Mouse (Mus musculus) testis, postnatal 10 days (tissue): ENCODE measurements around the gene Invs.

Experiments used
- DNase-seq: peaks from one replicate; pipeline ENCODE4 v3.0.0; 2021; ENCODE audit warnings: low spot score

Invs gene

DNA sequence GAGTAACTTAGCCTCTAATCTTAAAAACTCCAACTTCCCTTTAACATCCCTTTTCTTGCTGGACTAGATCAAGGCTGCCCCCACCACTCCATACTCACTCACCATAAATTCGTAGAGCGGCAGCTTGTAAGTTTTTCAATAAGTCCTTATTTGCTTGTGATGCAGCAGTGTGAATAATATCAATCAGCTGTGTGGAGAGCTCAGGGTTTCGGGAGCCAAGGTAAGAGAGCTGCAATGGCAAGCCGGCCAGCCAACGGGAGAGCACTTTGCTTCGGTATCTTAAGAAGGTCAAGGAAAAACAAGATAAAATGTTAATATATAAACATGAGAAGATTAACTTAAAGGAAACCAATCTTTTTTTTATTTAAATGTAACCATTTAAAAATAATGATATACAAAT is 178.9 kb downstream of the Invs start:
- DNase-seq = no peak

DNA sequence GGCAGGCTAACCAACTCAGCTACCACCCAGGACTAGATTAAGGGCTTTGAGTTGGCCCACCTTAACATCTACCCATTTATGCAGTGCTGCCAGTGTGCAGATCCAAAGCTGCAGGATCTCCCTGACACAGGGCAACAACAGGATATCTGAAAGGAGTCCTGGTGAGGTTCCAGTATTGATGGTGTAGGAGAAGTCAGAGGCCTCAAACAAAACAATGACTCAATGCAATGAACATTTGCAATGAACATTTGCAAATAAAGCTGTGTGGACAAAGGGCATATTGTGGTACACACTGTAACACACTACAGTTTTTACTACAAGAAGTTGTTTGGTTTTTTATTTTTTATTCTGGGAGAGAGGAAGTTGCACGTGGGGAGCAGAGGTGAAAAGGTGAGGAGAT is 181.5 kb downstream of the Invs start:
- DNase-seq = no peak

DNA sequence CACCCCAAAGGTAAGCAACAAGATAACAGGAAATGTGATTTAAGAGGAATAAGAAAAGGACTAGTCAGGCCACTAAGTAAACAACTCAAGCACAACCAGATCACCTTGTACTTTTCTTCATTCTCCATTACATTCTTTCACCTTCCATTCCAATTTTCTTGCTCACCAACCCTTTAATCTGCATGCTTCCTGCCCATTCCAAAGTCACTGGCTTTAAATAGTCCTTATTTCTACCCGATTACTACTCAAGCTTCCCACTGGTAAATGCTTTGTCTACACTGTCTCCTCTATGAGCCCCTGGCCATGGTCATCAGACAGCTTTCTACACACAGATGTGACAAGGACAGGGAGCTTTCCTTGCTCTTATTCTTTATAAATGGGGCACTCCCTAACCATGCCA is 191.4 kb downstream of the Invs start:
- DNase-seq = no peak

DNA sequence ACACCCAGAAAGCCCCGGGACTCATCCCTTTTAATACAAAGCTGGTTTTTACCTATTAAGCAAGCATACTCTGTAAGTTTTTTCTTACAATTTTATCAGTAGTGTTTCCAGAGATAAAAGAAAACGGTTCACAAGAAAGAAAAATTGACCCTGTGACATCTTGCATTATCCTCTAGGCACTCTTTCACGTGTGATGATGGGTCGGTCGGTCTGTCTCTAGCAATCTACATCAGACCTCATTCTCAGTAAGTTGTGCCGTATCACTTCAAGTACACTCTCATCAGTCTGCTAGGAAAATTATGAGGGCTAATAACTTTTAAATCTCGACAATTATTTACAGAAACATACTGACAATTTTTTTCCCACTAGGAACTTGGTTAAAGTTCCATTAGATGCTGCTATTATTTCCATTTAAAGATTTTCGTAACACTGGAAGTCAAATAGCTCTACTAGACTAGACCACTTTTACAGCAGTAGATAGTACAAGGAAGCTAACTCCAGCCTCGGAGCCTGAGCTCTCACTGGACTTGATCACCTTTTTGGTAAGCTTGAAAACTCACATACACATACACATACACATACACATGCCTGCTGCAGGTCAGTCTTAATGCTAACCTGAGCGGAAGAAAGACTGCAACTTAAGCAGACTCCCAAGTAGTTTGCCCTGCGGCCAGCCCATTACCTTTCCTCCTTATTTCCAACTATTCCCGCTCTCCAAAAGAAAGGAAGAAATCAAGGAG is 192.7 kb downstream of the Invs start:
- no peak for DNase-seq

DNA sequence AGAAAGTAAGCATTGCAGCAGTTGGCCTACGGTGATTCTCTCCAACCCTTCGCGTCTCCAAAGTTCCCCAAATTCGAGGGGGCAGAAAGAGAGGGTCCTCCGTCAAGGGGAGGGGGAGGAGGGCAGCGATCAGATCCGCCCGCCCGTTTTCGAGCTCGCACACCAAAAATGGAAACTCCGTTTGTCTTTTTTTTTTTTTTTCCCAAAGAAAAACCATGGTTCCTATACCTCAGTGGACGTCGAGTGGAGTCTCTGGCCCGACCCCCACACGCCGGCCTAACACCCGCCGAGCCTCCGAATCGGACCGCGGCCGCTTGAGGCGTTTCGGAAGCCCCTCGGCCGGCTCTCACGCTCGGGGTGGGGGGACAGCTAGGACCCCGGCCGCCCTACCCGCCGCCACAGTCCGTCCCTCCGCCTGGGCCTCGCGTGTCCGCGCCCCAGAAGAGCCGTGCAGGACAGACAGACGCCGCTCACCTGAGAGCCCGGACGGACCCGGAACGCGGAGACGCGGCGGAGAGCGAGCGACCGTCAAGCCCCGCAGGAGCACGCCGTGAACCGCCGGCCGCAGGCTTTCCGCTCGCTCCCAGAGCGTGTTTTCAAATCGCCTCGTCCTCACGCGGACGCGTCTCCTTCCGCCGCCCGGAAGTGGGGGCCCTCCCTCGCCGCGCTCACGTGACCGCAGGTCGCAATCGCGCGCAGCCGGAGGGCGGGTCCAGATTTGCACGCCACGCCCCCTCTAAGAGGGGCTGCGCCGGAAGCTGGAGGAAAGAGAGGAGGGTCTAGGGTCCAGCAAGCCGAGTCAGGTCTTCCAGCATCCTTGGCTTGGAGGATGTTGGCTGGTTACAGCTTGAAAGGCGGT is 193.5 kb downstream of the Invs start, which contains the start of gene Tex10:
TSS of gene Tex10 (minus strand) at position 668 of the 859 bp plus-strand sequence.
- DNase-seq = peak; percentile 96

DNA sequence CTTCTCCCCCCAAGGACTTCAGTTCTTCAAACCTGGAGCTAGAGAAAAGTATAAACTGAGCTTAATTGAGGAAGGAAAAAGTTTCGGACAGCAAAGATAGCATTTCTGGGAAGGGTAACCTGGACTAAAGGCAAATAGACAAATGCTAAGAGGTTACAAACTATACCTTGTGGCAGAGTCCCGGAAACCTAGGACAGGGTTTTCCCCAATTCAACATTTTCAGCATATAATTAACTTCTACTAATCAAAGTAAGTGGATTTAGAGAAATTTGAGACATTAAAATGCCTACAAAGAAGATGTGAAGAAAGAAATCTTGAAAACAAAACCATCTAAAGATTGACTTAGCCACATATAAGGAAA is 194.1 kb downstream of the Invs start:
- DNase-seq = no peak

DNA sequence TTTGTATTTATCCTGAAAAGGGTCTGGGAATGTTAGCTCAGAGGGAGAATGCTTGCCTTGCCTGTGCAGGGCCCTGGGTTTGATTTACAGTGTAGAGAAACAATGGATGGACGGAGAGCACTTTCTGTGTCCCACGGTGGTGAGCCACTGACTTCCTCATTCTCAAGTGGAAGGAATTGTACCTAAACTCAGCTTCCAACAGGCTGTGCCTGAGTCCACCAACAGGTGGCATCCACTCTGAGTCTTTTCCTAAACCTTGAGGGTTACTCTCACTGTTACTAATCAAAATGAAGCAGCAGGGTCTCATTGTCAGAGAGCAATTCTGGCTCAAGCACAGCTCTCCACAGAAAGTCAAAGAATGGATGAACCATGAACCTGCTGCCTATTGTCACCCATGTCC is 201.7 kb downstream of the Invs start:
- peak; percentile 58 for DNase-seq
